Mouse (Mus musculus): ENCODE results near the gene Eid2b.

- TF ChIP-seq GATA1 (IDR thresholded peaks at IDR 0.05; ENCODE audit: borderline replicate concordance, low read length): no peak
- no peak for TF ChIP-seq FLI1 (IDR thresholded peaks at IDR 0.05; ENCODE audit: low read length)
Observed at GRCm38 (mm10) chr7:28255476-28255875, 22.1 kb upstream of the Eid2b start.

Data from megakaryocyte, embryonic 14.5 days (primary cell).